Mouse (Mus musculus) lung, postnatal 0 days (tissue): ENCODE measurements at regions not wholly inside any gene's neighbourhood (a gene's known extent, or its start where the extent isn't known, plus 50 kb on each side); places are given as distances from the start of the nearest gene placed in this dataset.
A peak's percentile ranks its signal among the peaks of the same experiment; 100 is the strongest.

Source experiments
- ATAC-seq: fragments of 200-750 bp; cut with Nextera tagmentation; 2 replicates; pipeline ENCODE4 v1.8.0; 2017; ENCODE audit warnings: moderate library complexity
- DNase-seq: peaks from one replicate; pipeline ENCODE4 v3.0.0-alpha.2; 2016; ENCODE audit warnings: low spot score
- H3K27ac ChIP-seq: fragments of 300-500 bp; sonication (generic); 2 replicates; pipeline ENCODE4 v1.5.1; 2014; ENCODE audit warnings: antibody characterized with exemption, mild to moderate bottlenecking, low read length, mixed read lengths
- H3K27me3 ChIP-seq: fragments of 300-500 bp; sonication (generic); replicated peaks from 2 replicates; pipeline ENCODE4 v1.6.1; 2014; ENCODE audit warnings: low read length, mixed read lengths; ENCODE audit not compliant: insufficient read depth
- H3K36me3 ChIP-seq: fragments of 300-500 bp; sonication (generic); 2 replicates; pipeline ENCODE4 v1.6.1; 2014; ENCODE audit warnings: low read length, mixed read lengths; ENCODE audit not compliant: insufficient read depth
- H3K4me1 ChIP-seq: fragments of 300-500 bp; sonication (generic); 2 replicates; pipeline ENCODE4 v1.6.1; 2014; ENCODE audit warnings: antibody characterized with exemption, low read depth, low read length, mixed read lengths; ENCODE audit not compliant: insufficient read depth
- H3K4me2 ChIP-seq: fragments of 300-500 bp; sonication (generic); replicated peaks from 2 replicates; pipeline ENCODE4 v1.6.1; 2014; ENCODE audit warnings: low read depth, mild to moderate bottlenecking, low read length, moderate library complexity, mixed read lengths
- H3K4me3 ChIP-seq: fragments of 300-500 bp; sonication (generic); 2 replicates; pipeline ENCODE4 v1.5.1; 2014; ENCODE audit warnings: low read depth, low read length
- H3K9ac ChIP-seq: fragments of 300-500 bp; sonication (generic); replicated peaks from 2 replicates; pipeline ENCODE4 v1.6.1; 2014; ENCODE audit warnings: low read depth, mild to moderate bottlenecking
- H3K9me3 ChIP-seq: fragments of 300-500 bp; sonication (generic); 2 replicates; pipeline ENCODE4 v1.6.1; 2016; ENCODE audit warnings: low read length, mixed read lengths
- CTCF ChIP-seq: IDR thresholded peaks from 2 replicates; pipeline ENCODE4 v1.5.1; 2016; ENCODE audit warnings: antibody characterized with exemption, mild to moderate bottlenecking
- EP300 ChIP-seq: IDR thresholded peaks from 2 replicates; pipeline ENCODE4 v1.6.1; 2016; ENCODE audit warnings: antibody characterized with exemption, mild to moderate bottlenecking, control low read depth
- WGBS: fragments of 180-500 bp; shearing (Covaris S2); extraction: QIAGEN DNeasy Blood & Tissue Kit; methylation state at CpG from one replicate; pipeline ENCODE4 v1.1.7; 2014; 5-methylcytosine and 5-hydroxymethylcytosine counted together

GRCm38 (mm10) chr13:47818924-47819564 is 442.0 kb upstream of the Id4 start:
- Histone ChIP-seq H3K27me3 (no peaks in the 10 kb centered on the region), H3K4me2 (no peak overlapping the region), H3K9me3 (no peaks in the 10 kb centered on the region), H3K27ac (no peak overlapping the region), H3K4me1 (no peaks in the 10 kb centered on the region; the same call in 1 of the 2 replicates), H3K36me3 (no peaks in the 10 kb centered on the region), H3K9ac (no peak overlapping the region), H3K4me3 (no peak overlapping the region)
- peak; percentile 62 for DNase-seq
- peak; percentile 80 for ATAC-seq
- 16% methylated on average over 9 of the region's 9 CpGs for WGBS
- TF ChIP-seq CTCF (no peak), EP300 (no peak)

- no peaks in the 10 kb centered on the region for H3K36me3 ChIP-seq
- no peak for DNase-seq
- TF ChIP-seq CTCF (peak; percentile 59), EP300 (no peak)
These were observed 424.5 kb upstream of the Id4 start for GRCm38 (mm10) chr13:47836491-47836890.

GRCm38 (mm10) chr13:47842418-47842817 is 418.6 kb upstream of the Id4 start:
- Histone ChIP-seq H3K4me1 (no peaks in the 10 kb centered on the region; the same call in 1 of the 2 replicates), H3K27me3 (no peaks in the 10 kb centered on the region), H3K4me3 (no peak overlapping the region), H3K9me3 (no peaks in the 10 kb centered on the region), H3K4me2 (no peak overlapping the region), H3K36me3 (no peaks in the 10 kb centered on the region), H3K27ac (no peak overlapping the region), H3K9ac (no peak overlapping the region)
- no peak for ATAC-seq
- WGBS: 85% methylated on average over 8 of the region's 8 CpGs
- TF ChIP-seq EP300 (no peak), CTCF (no peak)
- DNase-seq: no peak

More at GRCm38 (mm10) chr13:47836491-47836890, 424.5 kb upstream of the Id4 start:
- Histone ChIP-seq H3K4me1 (no peaks in the 10 kb centered on the region), H3K27ac (no peak overlapping the region), H3K9ac (no peak overlapping the region), H3K4me3 (no peak overlapping the region), H3K9me3 (no peaks in the 10 kb centered on the region), H3K27me3 (no peaks in the 10 kb centered on the region), H3K4me2 (no peak overlapping the region)
- WGBS: 41% methylated on average over 9 of the region's 9 CpGs
- ATAC-seq: no peak

DNA sequence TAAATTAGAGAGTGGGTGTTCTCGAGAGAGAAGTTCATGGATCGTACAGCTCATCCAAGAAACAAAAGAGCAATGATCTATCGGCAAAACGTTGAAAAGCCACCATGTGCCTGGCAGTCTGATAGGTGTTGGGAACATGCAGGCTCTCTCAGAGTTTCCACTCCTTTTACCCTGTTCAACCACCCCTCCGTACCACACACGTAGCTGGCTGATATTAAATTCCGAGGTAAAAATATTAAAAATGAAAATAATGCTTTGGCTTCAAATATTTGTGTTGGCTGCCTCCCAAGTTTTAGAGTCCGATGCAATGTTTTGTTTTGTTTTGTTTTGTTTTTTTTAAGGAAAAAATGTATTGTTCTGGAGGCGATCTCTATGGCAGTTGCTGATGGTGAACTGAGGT is 418.0 kb upstream of the Id4 start:
- ATAC-seq: no peak
- no peaks in the 10 kb centered on the region for H3K27me3 ChIP-seq
- no peaks in the 10 kb centered on the region for H3K9me3 ChIP-seq
- DNase-seq: no peak
- H3K36me3 ChIP-seq: no peaks in the 10 kb centered on the region
- no peaks in the 10 kb centered on the region; the same call in 1 of the 2 replicates for H3K4me1 ChIP-seq
- no peak overlapping the region for H3K4me3 ChIP-seq
- H3K4me2 ChIP-seq: no peak overlapping the region
- WGBS: 39% methylated on average over 9 of the region's 9 CpGs
- no peak for TF ChIP-seq EP300
- TF ChIP-seq CTCF: no peak
- no peak overlapping the region for H3K27ac ChIP-seq
- H3K9ac ChIP-seq: no peak overlapping the region

DNA sequence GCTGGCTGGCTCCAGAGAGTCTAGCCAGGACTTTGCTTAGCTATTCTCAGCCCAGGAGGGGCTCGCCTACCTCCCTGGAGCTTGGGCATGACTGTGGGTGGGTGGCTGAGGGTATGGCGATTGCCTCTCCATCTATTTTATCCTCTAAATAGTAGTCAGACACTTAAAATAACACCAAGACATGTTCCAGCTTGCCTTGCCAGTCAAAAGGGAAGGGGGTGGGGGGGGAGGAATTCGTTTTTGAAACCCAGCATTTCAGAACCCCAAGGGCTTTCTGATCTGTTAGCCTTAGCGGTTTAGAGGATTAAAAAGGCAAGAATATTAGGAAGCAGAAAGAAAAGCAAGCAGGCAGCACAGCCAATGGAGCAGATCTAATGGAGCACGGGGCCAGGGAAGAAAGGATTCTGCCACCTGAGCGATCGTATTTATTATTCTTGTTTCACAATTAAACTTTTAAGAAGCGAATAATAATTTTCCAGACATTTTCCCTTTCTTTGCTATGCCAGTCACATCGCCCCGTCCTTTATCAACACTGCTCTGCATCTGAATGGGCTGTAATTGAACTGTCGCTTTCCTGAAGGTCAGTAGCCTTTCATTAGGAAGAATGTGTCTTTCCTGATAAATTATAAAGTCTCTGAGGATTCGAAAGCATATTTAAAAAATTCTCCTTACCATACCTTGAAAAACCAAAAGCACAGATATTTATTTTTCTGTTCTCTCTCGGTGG is 417.3 kb upstream of the Id4 start:
- H3K4me3 ChIP-seq: no peak overlapping the region
- no peak for TF ChIP-seq CTCF
- TF ChIP-seq EP300: no peak
- ATAC-seq (no peak), DNase-seq (no peak)
- H3K36me3 ChIP-seq: no peaks in the 10 kb centered on the region
- H3K9ac ChIP-seq: no peak overlapping the region
- H3K4me2 ChIP-seq: no peak overlapping the region
- H3K4me1 ChIP-seq: peaks cover 3% of the 10 kb centered on the region; the same call in 1 of the 2 replicates
- H3K27ac ChIP-seq: no peak overlapping the region
- H3K9me3 ChIP-seq: no peaks in the 10 kb centered on the region
- 61% methylated on average over 13 of the region's 13 CpGs for WGBS
- no peaks in the 10 kb centered on the region for H3K27me3 ChIP-seq

- Histone ChIP-seq H3K4me2 (no peak overlapping the region), H3K27ac (no peak overlapping the region), H3K9me3 (no peaks in the 10 kb centered on the region), H3K9ac (no peak overlapping the region), H3K4me3 (no peak overlapping the region), H3K27me3 (no peaks in the 10 kb centered on the region), H3K4me1 (peaks cover 4% of the 10 kb centered on the region; the same call in 1 of the 2 replicates), H3K36me3 (no peaks in the 10 kb centered on the region)
- ATAC-seq (no peak), DNase-seq (no peak)
- 93% methylated on average over 3 of the region's 3 CpGs for WGBS
- no peak for TF ChIP-seq CTCF
- no peak for TF ChIP-seq EP300
These were observed 414.3 kb upstream of the Id4 start for GRCm38 (mm10) chr13:47846713-47847112.
